Mouse (Mus musculus): Measurements from ENCODE around the gene Trim25. TPM values are rescaled to one million over a fixed set of nuclear protein-coding genes. Genes with fewer than 3 reads are reported as not detected.
"Not testable (repeated sequence)": the region's sequence is repeated elsewhere in the genome, so short reads cannot be mapped to it uniquely, and the experiment has no call there.

The Trim25 gene
- polyA plus RNA-seq, 1 experiment from 2014 or later = 3.1 TPM

DNA sequence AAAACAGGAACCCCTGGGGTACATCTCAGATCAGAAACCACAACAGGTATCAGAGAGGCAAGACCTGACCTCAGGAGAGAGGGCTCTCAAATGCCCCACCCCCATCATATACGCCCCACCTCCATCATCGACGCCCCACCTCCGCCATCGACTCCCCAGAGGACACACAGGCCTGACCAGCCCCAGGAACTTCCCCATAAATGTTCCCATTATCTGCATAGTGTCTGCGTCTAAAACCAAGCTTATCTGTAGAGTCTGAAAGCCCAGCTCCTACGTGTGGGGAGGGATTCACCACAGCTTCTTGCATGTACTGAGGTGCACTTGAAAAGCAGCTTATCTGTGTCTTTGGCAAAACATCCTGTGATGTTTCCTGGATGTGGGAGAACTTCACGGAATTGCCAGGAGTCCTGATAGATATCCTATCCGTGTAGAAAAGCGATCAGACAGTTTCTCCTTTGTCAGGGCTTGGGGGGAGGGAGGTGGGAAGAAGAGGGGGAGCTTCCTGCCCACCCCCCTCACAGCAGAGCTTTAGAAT is 29.8 kb downstream of the Trim25 start:
- H3K9me3 ChIP-seq = no peaks in the 10 kb centered on the region
- no peak overlapping the region for H3K4me3 ChIP-seq
- no peaks in the 10 kb centered on the region for H3K36me3 ChIP-seq
- no peak overlapping the region for H3K9ac ChIP-seq (replicated peaks)
- H3K4me1 ChIP-seq = no peaks in the 10 kb centered on the region
- no peak overlapping the region for H3K27ac ChIP-seq (replicated peaks)
- no peaks in the 10 kb centered on the region for H3K27me3 ChIP-seq
- no peak overlapping the region for H3K4me2 ChIP-seq (replicated peaks)
- ATAC-seq (ENCODE audit: low FRiP score, low read depth) = no peak
- 70% methylated on average over 10 of the region's 10 CpGs for WGBS

DNA sequence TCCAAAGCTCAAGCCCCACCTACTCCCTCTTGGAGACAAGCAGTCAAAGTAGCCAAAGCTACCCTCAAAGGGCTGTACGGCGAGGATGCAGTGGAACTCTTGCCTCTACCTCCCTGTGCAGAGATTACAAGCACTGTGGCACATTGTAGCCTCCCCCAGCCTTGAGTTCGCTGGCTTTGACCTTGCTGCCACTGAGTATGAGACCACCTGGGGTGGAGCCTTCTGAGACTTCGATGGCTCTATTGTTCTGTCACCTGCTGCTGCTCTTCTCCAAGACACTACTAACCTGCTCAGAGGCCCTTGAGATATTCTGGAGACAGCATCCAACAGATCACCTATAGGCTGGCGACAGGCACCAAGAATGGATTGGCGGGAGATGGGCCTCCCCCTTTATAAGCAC is 31.4 kb downstream of the Trim25 start:
- Histone ChIP-seq H3K9ac (replicated peaks) (no peak overlapping the region), H3K27ac (replicated peaks) (no peak overlapping the region), H3K4me2 (replicated peaks) (no peak overlapping the region), H3K36me3 (no peaks in the 10 kb centered on the region), H3K27me3 (no peaks in the 10 kb centered on the region), H3K4me1 (no peaks in the 10 kb centered on the region), H3K9me3 (no peaks in the 10 kb centered on the region), H3K4me3 (no peak overlapping the region)
- no peak for ATAC-seq (ENCODE audit: low FRiP score, low read depth)
- WGBS = 74% methylated on average over 6 of the region's 6 CpGs

- Histone ChIP-seq H3K4me2 (replicated peaks) (no peak overlapping the region), H3K4me1 (no peaks in the 10 kb centered on the region), H3K9me3 (no peaks in the 10 kb centered on the region), H3K4me3 (no peak overlapping the region), H3K36me3 (no peaks in the 10 kb centered on the region), H3K9ac (replicated peaks) (no peak overlapping the region), H3K27ac (replicated peaks) (no peak overlapping the region), H3K27me3 (no peaks in the 10 kb centered on the region)
- WGBS = 71% methylated on average over 1 of the region's 1 CpGs
- ATAC-seq (ENCODE audit: low FRiP score, low read depth) = no peak
Observed at GRCm38 (mm10) chr11:89031189-89031588, 32.0 kb downstream of the Trim25 start.

DNA sequence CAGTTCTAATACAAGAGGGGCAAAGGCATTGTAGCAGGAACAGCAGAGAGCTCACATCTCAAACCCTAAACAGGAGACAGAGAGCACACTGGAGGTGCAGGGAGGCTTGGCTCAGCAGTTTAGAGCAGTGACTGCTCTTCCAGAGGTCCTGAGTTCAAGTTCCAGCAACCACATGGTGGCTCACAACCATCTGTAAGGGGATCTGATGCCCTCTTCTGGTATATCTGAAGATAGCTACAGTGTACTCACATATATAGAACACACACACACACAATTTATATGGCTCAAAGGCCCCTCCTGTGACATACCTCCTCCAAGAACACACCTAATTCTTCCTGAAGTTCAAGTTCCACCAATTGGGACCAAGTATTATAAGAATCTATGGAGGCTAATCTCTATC is 35.4 kb downstream of the Trim25 start:
- Histone ChIP-seq H3K9ac (replicated peaks) (no peak overlapping the region), H3K9me3 (no peaks in the 10 kb centered on the region), H3K4me2 (replicated peaks) (no peak overlapping the region), H3K4me3 (no peak overlapping the region), H3K27me3 (no peaks in the 10 kb centered on the region), H3K4me1 (no peaks in the 10 kb centered on the region), H3K27ac (replicated peaks) (no peak overlapping the region), H3K36me3 (peaks cover 20% of the 10 kb centered on the region)
- ATAC-seq (ENCODE audit: low FRiP score, low read depth) = no peak

- Histone ChIP-seq H3K4me2 (replicated peaks) (no peak overlapping the region), H3K36me3 (peaks cover 30% of the 10 kb centered on the region), H3K9me3 (no peaks in the 10 kb centered on the region), H3K27me3 (no peaks in the 10 kb centered on the region), H3K4me1 (no peaks in the 10 kb centered on the region), H3K4me3 (no peak overlapping the region), H3K27ac (replicated peaks) (no peak overlapping the region), H3K9ac (replicated peaks) (no peak overlapping the region)
- no peak for ATAC-seq (ENCODE audit: low FRiP score, low read depth)
- WGBS = 79% methylated on average over 3 of the region's 3 CpGs
Observed at GRCm38 (mm10) chr11:89035552-89035951, 36.4 kb downstream of the Trim25 start.

- no peaks in the 10 kb centered on the region for H3K4me1 ChIP-seq
- no peaks in the 10 kb centered on the region for H3K9me3 ChIP-seq
- 91% methylated on average over 6 of the region's 6 CpGs for WGBS
- no peak overlapping the region for H3K27ac ChIP-seq (replicated peaks)
- H3K27me3 ChIP-seq = no peaks in the 10 kb centered on the region
- H3K4me2 ChIP-seq (replicated peaks) = no peak overlapping the region
- no peak overlapping the region for H3K9ac ChIP-seq (replicated peaks)
- H3K36me3 ChIP-seq = peaks cover 53% of the 10 kb centered on the region
- no peak overlapping the region for H3K4me3 ChIP-seq
- no peak for ATAC-seq (ENCODE audit: low FRiP score, low read depth)
Observed at GRCm38 (mm10) chr11:89038496-89038895, 39.3 kb downstream of the Trim25 start.

- H3K4me3 ChIP-seq = no peak overlapping the region
- no peaks in the 10 kb centered on the region for H3K9me3 ChIP-seq
- no peaks in the 10 kb centered on the region for H3K27me3 ChIP-seq
- ATAC-seq (ENCODE audit: low FRiP score, low read depth) = no peak
- no peaks in the 10 kb centered on the region for H3K4me1 ChIP-seq
- no peak overlapping the region for H3K9ac ChIP-seq (replicated peaks)
- H3K36me3 ChIP-seq = peaks cover 58% of the 10 kb centered on the region
- no peak overlapping the region for H3K4me2 ChIP-seq (replicated peaks)
- WGBS = 27% methylated on average over 3 of the region's 3 CpGs
- H3K27ac ChIP-seq (replicated peaks) = no peak overlapping the region
Observed at GRCm38 (mm10) chr11:89039325-89039724, 40.1 kb downstream of the Trim25 start.

- H3K27me3 ChIP-seq; H3K4me3 ChIP-seq; H3K9ac ChIP-seq (replicated peaks); H3K4me1 ChIP-seq; H3K27ac ChIP-seq (replicated peaks); ATAC-seq (ENCODE audit: low FRiP score, low read depth); H3K9me3 ChIP-seq; H3K4me2 ChIP-seq (replicated peaks): not testable (repeated sequence)
- H3K36me3 ChIP-seq = peaks cover 75% of the 10 kb centered on the region
- WGBS = 88% methylated on average over 6 of the region's 7 CpGs
Observed at GRCm38 (mm10) chr11:89041073-89041472, 41.9 kb downstream of the Trim25 start.

- Histone ChIP-seq H3K4me3 (no peak overlapping the region), H3K4me2 (replicated peaks) (no peak overlapping the region), H3K27ac (replicated peaks) (no peak overlapping the region), H3K27me3 (no peaks in the 10 kb centered on the region), H3K9ac (replicated peaks) (no peak overlapping the region), H3K36me3 (peaks cover 82% of the 10 kb centered on the region), H3K9me3 (peaks cover 7% of the 10 kb centered on the region), H3K4me1 (no peaks in the 10 kb centered on the region)
- WGBS = 92% methylated on average over 7 of the region's 7 CpGs
- ATAC-seq (ENCODE audit: low FRiP score, low read depth) = no peak
Observed at GRCm38 (mm10) chr11:89043046-89043445, 43.9 kb downstream of the Trim25 start.

DNA sequence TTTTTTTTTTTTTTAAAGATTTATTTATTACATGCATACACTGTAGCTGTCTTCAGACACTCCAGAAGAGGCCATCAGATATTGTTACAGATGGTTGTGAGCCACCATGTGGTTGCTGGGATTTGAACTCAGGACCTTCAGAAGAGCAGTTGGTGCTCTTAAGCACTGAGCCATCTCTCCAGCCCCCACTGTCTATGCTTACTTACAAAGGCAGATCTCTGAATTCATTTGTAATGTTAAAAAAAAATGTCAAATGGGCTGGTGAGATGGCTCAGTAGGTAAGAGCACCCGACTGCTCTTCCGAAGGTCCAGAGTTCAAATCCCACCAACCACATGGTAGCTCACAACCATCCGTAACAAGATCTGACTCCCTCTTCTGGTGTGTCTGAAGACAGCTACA is 46.3 kb downstream of the Trim25 start:
- H3K27ac ChIP-seq (replicated peaks) = not testable (repeated sequence)
- H3K36me3 ChIP-seq = peaks cover 74% of the 10 kb centered on the region

DNA sequence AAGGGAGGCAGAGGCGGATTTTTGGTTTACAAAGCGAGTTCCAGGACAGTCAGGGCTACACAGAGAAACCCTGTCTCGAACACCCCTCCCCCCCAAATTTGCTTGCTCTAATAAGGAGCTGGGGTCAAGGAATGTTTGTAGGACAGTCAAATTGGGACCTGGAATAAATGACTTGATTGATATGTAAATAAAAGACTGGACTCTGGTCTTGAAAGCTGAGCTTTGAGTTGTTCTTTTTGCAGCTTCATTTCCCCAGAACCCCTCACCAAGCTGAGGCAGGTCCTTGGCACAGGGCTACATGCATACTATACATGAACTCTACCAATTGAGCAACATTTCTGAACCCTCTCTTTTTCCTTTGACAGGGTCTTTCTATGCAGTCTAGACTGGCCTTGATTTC is 46.8 kb downstream of the Trim25 start:
- 99% methylated on average over 3 of the region's 3 CpGs for WGBS
- peaks cover 7% of the 10 kb centered on the region for H3K9me3 ChIP-seq
- no peaks in the 10 kb centered on the region for H3K27me3 ChIP-seq
- H3K4me2 ChIP-seq (replicated peaks) = no peak overlapping the region
- no peak overlapping the region for H3K4me3 ChIP-seq
- H3K36me3 ChIP-seq = peaks cover 74% of the 10 kb centered on the region
- no peak for ATAC-seq (ENCODE audit: low FRiP score, low read depth)
- H3K4me1 ChIP-seq = no peaks in the 10 kb centered on the region
- no peak overlapping the region for H3K27ac ChIP-seq (replicated peaks)
- no peak overlapping the region for H3K9ac ChIP-seq (replicated peaks)

More for the DNA sequence above, 46.3 kb downstream of the Trim25 start:
- H3K27me3 ChIP-seq; H3K9ac ChIP-seq (replicated peaks); H3K4me2 ChIP-seq (replicated peaks); H3K9me3 ChIP-seq; H3K4me1 ChIP-seq; ATAC-seq (ENCODE audit: low FRiP score, low read depth); H3K4me3 ChIP-seq: not testable (repeated sequence)
- 96% methylated on average over 3 of the region's 3 CpGs for whole genome bisulfite sequencing

DNA sequence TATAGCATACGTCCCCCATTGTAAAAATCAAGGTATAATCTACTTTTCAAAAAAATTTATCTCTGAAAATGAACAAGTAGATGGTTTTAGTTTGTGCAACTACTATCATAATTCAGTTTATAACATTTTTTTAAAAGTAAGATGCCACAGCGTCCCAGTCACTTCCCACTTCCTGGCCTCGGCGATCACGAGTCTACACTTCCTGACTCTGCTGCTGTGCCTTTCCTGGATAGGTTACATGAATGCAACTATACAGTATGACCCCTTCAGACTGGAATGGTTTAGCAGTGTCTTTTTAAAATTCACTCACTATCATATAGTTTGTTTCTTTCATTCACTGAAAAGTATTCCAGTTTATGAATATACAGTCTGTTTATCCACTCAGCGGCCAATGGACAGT is 52.6 kb downstream of the Trim25 start:
- no peak overlapping the region for H3K9ac ChIP-seq (replicated peaks)
- 94% methylated on average over 6 of the region's 6 CpGs for WGBS
- H3K27me3 ChIP-seq = no peaks in the 10 kb centered on the region
- ATAC-seq (ENCODE audit: low FRiP score, low read depth) = no peak
- H3K4me1 ChIP-seq = 0 out of 2 replicates have a peak, but pooled peaks cover 2% of the 10 kb centered on the region
- H3K9me3 ChIP-seq = no peaks in the 10 kb centered on the region
- H3K27ac ChIP-seq (replicated peaks) = no peak overlapping the region
- H3K36me3 ChIP-seq = peaks cover 42% of the 10 kb centered on the region
- H3K4me3 ChIP-seq = no peak overlapping the region
- H3K4me2 ChIP-seq (replicated peaks) = no peak overlapping the region

DNA sequence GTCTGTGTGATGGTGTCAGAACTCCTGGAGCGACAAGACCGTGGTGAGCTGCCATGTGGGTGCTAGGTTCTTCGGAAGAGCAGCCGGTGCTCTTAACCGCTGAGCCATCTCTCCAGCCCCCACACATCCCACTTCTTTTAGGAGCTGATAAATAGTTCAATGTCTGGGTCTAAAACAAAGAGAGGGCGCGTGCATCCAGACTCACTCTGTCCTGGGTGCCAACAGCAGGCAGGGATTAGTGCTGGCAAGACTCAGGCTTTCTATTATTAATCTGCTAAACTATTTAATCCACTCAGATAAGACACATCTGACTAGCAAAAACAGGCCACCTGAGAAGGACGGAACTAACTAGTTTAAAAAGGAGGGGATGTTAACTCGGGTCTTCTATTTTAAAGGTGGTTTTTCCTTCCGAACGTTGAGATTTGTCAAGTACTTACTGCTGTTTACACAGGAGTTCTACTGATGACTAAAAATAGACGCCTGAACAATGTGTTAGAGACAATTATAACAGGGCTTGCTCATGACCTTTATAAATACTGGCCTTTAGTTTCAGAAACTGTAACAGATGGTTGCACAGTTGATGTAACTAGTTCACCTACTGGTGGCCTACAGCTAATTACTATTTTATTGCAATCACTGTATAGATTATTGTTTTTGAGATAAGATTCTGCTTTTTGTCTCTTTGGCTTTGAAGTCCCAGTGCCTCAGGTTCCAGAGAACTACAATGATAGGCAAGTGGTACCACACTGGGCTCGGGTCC is 56.9 kb downstream of the Trim25 start:
- Histone ChIP-seq H3K9ac (replicated peaks) (no peak overlapping the region), H3K9me3 (no peaks in the 10 kb centered on the region), H3K27me3 (no peaks in the 10 kb centered on the region), H3K4me3 (no peak overlapping the region), H3K36me3 (peaks cover 13% of the 10 kb centered on the region), H3K4me2 (replicated peaks) (no peak overlapping the region), H3K4me1 (peaks cover 22% of the 10 kb centered on the region), H3K27ac (replicated peaks) (no peak overlapping the region)
- 79% methylated on average over 13 of the region's 13 CpGs for WGBS
- no peak for ATAC-seq (ENCODE audit: low FRiP score, low read depth)
